Mouse (Mus musculus): ENCODE measurements around the gene Tenm4.

Tenm4 gene

DNA sequence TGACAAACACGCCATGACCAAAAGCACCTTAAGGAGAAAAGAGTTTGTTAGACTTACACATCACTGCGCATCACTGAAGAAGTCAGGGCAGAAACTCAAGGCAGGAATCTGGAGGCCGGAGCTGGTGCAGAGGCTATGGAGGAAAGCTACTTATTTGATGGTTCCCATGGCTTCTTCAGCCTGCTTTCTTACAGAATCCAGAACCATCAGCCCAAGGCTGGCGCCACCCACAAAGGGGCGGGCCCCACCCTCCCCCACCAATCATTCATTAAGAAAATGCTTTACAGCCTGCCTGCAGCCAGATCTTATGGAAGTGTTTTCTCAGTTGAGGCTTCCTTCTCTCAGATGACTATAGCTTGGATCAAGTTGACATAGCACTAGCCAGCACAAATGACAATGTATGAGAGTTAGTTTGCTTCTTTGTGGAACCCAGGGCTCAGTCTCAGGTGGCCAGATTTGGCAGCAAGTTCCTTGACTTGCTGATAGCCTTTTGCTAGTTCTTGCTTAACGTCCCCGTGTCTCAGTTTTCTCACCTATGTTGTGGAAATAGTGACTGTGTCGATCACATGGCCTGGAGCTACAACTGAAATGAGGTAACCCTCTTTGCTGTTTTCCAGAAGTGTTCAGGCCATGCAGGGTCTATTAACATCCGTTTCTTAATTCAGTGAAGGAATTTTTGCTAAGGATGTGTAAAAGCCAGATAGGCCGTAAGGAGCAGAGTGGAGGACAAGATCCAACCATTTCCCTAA, 32.9 kb downstream of the Tenm4 start:
- DNase-seq (ENCODE audit: low spot score in 2 of 2): no peak

DNA sequence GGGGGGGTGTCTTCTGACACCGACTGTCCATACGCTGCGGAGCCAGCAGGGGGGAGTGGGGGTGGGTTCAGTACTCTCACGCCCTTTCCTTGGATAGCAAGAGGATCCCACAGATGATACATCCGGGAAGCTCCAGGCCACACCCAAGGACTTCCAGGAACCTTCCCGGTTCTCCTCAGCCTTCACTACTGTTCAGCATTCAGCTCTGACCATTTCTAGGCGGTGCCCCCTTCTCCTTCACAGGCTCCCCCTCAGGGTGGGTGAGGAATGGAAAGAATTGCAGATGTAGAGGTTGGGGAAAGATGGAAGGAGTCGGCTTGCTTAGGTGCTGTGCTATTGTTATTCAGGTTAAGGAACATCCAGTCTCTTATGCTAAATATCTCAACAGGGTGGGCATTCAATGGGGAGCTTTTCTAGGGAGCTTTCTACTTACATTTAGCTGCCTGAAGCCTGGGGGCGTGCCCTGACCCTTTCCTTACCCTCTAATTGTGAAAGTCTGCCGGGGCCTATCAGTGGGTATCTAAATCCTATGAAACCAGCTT, 33.8 kb downstream of the Tenm4 start:
- DNase-seq (ENCODE audit: low spot score in 2 of 2): no peak

DNA sequence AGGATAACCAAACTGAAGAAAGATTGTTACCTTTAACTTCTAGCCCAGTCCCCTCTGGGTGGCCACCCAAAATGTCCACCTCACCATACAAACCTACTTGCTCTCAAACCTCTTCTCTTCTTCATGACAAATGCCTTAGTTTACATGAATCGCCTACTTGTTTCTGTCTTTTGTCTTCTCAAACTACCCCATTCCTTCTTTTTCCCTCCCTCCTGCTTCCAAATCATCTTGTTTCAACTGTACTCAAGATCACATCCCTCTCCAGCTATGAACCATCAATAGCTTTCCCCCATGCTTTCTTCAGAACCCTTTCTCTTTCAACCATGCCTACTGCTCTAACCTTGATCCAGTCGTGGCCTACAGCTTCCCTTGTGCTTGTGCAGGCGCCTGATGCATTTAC, 36.0 kb downstream of the Tenm4 start:
- DNase-seq (ENCODE audit: low spot score in 2 of 2): no peak

DNA sequence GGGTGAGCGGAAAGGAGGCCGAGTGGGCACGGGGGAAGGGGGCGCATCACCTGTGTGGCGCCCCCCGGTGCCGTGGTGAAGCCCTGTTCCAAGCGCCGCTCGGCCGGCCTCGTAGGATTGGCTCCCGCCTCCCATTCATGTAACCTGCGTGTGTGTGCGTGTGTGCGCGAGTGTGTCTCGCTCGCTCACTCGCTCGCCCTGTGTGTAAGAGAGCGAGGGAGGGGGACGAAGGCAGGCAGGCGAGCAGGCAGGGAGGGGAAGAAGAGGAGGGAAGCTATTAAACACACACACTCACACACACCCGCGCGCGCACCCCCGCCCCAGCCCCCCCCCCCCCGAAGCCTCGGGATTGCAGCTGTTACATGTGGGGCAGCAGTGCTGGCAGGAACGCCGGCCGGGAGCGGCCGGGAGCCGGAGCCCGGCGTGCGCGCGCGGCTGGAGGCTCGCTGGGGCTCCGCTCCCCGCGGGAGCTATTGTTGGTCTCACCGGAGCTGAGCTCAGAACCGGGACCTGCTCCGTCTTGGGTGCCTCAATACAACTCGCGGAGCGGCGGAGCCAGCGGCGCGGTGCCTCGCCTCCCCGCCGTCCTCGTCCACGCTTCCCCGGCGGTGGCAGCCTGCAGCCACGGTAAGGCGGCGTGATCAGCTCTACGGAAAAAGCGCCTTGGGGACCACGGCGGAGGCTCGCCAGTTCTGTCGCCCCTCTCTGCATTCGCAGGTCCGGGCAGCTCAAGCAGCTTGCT, 38.9 kb downstream of the Tenm4 start:
- DNase-seq (ENCODE audit: low spot score in 2 of 2): peak; percentile 58 to 65

DNA sequence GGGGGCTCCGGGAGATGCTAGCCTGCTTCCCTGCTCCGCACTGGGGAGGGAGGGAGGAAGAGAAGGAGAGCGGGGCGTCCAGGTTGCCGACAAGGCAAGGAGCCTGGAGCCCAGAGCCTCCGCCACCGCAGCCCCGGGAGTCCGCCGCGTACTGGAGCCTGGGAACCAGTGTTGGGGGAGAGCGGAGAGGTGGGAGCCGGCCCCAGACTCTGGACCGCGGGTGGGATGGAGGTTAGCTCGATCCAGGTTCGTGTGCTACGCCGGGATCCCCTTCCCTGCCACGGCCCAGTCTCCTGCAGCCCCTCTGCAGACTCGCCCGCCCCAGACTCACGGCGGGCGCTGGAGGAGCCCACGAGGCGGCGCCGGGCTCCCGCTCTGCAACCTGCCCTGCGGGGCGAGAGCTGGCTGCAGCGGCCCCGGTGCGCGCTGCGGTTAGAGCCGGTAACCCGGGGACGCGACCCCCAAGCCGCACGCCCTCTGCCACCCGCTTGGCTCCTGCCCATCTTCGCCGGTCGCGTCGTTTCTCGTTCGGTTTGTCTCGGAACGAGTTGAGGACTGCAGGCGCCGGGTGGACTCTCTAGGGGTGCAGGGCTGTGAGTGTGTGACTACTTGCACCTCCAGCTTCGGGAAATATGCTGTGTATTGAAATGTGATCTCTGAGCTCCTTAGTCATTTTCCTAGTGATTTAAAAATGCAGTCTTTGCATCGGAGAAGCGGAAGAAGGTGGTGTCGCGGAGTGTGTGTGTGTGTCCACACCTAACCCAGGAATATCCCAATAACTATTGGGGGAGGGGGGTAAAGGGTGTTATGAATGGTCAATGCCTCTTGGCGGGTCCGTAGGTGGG, 39.7 kb downstream of the Tenm4 start:
- DNase-seq (ENCODE audit: low spot score in 2 of 2): peak; percentile 12 to 45

DNA sequence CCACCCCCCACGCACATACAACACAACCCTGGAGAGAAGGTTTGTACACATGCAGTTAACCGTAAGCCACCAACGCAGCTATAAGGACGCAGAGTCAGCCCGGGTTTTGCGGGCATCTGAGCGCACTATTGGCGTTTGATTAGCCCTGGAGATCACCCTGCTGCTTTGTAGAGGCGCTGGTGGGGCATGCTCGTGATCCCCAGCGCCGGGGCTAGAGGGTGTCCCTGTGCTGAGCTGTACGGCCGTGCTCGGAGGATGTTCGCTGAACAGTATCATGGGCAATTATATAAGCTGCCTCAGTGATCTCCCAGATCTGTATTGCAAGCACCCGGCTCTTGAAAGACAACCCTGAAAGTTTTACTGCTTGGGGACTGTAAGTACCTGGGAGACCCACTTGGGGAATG, 40.6 kb downstream of the Tenm4 start:
- DNase-seq (ENCODE audit: low spot score in 2 of 2): peak; percentile 41 to 55

DNA sequence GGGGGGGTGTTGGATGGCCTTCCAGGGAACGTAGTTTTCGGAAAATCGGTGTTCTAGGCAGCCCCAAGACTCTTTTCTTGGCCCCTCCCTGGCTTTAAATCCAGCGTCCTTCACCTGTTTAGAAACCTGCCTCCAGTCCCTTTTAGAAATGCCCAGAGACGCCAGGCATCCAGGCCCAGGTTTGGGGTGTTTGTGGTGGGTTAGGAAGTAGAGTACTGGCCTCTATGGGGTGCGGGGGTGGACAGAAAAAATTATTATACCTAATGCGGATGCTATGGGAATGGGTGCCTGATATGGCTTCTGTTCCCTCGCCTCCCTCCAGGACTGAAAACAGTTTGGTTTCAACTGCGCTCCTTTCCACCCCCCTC, 41.2 kb downstream of the Tenm4 start:
- DNase-seq (ENCODE audit: low spot score in 2 of 2): peak in 1 of 2 experiments; percentile 28

DNA sequence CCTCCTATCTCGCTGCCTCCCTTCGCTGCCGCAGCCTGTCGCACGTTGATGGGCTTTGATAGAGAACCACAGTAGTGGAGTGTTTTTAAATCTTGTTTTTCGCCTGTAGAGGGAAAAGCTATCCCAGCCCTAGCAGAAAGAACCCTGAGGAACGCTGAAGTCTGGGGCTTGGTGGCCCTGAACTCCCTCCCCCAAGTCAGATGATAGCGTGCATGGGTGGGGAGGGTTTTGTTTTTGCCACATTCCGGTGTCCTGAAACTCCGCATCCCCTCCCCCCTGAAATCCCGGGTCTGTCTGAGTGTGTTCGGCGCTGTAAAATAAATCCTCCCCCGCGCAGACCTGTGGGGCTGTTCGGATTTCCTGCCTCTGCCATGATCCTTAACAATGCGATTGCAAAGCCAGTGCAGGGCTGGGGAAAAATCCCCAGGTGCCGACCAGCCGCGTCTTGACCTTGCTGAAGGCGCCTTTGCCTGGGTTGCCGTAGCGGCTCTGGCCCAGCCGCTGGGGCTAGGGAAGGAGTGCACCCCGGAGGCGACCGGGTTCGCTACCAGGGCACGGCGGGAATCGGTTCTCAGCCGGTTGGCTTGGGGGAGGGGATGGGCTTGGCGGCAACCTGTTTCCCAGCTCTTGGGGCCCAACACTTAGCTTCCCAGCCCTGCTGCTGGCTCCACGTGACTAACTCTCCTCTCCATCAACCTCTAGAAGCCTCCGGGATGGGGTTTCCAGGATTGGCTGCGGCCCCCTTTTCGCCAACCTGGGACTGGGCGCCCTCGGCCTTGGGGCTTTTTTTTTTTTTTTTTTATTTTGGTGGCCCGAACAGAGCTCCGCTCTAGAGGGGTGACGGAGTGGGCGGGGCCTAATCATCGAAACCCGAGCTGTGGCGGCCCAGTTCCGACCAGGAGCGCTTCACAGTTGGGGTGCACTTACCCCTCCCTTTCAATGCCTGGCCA, 41.8 kb downstream of the Tenm4 start:
- peak; percentile 51 to 55 for DNase-seq (ENCODE audit: low spot score in 2 of 2)

DNA sequence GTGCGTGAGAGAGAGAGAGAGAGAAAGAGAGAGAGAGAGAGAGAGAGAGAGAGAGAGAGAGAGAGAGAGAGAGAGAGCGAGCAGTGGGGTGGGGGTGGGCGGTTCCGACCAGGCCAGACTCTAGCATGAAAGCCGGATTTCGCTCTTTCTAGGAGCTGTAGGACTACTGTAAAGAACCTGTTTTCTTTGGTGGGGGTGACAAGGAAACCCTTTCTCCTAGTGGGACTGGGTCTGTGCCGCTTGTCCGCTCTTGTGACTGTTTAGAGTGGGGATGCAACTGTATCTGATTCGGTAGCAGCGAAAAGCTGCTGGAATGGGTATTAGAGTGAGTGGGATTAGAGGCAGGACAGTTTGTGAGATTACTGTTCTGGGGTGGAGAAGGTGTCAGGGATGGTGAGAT, 42.7 kb downstream of the Tenm4 start:
- no peak for DNase-seq (ENCODE audit: low spot score in 2 of 2)

DNA sequence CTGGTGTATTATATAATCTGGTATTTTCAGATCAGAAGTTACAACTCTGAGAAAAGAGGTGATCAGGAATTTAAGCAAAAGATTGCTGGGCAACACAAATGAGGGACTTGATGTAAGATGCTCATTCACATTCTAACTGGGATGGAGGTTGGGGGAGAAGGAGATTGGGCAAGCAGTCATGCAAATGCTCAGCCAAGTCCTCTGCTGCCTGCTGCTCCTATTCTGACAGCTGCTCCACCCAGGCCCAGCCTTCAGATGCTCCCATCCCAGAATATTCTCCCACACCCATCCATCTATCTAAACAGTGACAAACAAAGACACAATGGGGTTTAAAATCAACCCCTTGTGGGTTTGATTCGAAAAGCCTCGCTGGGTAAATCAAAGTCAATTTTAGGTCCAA, 43.8 kb downstream of the Tenm4 start:
- no peak for DNase-seq (ENCODE audit: low spot score in 2 of 2)

DNA sequence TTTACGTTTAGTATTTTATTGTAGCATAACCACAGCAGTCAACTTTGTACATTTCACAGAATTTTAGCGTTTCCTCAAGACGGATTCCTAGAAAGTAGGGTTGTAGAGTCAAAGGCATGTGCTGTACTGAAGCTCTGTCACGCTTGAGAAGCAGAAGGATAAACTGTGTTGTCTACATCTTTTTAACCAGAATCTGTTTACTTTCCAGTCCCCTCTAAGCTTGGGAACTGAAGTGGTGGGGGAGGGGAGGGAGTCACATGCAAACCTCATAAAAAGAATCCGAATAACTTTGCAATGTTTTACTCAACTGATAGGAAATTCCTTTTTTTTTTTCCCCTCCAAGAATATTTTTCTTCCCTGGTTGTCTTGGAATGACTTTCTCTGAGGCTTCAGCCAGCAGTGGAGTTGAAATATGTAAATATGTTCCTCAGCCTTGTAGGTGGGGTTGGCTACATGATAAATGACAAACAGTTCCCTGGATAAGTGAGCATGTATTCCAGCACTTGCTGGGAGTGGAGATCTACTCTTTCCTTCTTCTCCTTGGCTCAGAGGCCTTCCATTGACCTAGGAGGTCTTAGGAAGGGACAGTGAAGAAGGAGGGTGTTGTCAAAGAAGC, 45.0 kb downstream of the Tenm4 start:
- no peak for DNase-seq (ENCODE audit: low spot score in 2 of 2)

DNA sequence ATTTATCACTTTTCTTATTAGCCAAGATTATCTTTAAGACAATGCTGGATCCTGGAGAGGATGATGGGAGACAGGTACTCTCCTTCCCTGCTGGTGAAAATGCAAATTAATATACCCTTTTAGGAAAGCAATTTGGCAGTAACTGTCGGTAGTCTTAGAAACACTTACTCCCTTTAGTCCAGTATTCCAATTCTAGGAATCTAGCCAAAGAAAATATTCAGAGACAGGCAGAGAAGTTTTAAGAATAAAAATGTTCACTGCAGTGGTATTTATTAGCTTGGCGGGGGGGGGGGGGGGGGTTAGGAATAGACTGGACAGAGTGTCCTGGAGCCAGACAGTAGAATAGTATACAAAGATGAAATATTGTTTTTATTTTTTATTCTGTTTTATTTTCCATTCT, 48.3 kb downstream of the Tenm4 start:
- DNase-seq (ENCODE audit: low spot score in 2 of 2): no peak

DNA sequence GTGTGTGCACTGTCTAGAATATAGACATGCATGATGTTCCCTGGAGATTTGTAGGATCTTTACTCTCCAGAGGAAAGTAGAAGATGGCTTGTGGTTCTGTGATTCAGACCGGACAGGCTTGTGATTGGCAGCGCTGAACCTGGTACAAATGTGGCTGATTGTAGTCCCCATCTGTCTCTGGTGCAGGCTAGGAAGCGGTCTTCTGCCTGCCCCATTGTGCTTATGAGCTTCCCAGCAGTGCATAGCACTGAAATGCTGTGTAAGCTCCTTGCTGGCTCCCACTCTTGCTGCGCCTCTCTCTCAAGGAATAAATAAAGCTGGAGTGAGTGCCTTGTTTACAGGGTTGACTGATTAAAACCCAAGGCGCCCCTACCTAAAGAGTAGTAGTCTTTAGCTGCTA, 49.6 kb downstream of the Tenm4 start:
- no peak for DNase-seq (ENCODE audit: low spot score in 2 of 2)

DNA sequence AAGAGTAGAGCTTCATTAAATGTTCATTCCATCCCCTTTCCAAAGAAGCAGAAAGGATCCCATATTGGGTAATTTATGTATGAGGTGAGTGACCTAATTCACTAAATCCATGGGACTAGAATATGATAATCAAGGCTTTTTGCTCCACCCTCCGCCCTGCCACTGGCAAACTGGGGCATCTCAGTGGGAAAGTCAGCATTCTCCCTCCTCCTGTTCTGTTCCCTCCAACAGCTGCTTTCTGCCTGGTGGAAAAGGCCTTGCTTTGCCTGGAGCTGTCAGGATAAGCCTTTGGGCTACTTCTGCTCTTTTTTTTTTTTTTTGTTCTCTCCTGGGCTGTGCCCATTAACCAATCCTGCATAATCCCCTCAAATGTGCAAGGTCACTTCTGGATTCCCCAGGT, 51.5 kb downstream of the Tenm4 start:
- DNase-seq (ENCODE audit: low spot score in 2 of 2): no peak

DNA sequence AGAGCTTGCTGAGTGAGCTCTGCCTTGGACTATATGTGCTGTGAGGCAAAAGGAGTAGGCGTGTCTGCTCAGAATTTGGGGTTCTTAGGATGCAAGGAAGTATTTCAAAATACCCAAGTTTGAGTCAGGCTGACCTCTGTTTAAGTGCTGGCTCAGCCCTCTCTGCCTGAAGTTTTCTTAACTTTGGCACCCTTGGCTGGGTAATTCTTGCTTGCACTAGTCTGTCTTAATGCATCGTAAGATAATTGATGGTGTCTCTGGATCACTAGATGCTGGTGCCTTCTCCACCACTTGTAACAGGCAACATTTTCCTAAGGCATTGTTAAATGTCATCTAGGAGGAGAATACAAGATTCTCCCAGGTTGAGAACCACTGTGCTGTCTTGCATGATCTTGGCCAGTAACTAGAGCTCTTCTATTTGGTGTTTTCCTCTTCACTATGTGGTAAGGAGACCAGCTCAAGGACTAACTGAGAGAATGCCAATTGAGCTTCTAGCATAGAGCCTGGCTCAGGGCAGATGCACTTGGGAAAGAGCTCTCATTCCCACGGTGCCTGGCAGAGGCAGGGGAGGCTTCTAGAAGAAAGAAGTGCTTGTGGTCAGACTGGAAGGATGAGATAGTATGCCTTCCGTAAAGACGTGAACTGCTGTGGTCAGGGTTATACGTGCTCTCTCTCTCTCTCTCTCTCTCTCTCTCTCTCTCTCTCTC, 57.7 kb downstream of the Tenm4 start:
- no peak for DNase-seq (ENCODE audit: low spot score in 2 of 2)

DNA sequence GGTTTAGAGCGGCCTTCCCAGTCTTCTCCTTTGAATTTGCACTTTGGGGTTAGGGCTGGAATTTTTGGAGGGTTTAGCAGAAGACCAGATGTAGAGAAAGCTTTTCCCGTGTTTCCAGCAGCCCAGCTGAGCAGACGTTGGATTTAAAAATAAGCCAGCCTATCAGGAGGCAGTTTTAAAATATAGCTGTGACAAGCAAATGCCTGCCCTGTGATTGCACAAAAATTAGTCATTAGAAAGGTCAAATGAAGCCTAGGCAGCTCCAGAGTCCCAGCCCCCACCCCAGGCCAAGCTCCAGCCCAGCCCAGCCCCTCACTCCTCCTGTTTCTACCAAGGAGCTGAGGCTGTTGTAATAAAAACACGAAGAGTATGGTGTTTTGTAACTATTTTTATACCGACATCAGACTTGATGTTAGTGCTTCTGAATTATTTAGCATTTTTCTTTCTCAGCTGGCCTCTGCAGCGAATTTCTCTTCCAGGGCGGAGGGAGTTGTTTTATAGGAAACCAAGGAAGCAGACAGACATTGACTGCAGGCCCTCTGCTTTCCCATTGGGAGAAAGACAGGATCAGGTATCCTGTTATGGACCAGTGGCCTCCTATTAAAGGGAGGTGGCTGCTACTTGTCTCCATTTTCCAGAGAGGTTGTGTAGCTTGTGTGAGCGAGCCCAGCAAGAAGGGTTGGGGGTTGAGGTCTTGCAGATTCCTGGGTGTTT, 59.1 kb downstream of the Tenm4 start:
- no peak for DNase-seq (ENCODE audit: low spot score in 2 of 2)

DNA sequence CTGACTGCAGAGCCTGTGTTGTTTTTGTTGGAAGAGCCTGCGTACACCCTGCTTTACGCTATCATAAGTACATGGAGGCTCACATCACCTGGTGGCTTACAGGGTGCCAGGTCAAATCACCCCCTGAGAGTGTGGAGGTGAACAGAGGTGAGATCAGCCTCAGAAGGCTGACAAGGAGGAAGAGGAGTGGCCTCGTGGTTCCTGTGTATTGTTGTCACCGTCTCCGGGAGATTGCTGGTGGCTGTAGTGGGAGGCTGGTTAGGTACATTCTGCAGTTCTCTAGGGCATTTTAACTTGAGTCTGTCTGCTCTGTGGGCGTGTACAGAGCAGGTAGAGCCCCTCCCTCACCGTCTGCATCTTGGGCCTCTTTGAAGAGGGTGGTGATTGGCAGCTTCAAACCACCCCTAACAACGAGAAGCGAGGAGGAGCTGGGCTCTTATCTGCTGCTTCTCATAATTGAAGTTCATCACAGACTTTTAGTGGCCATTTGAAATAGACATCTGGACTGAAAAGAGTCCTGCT, 59.7 kb downstream of the Tenm4 start:
- DNase-seq (ENCODE audit: low spot score in 2 of 2): no peak

DNA sequence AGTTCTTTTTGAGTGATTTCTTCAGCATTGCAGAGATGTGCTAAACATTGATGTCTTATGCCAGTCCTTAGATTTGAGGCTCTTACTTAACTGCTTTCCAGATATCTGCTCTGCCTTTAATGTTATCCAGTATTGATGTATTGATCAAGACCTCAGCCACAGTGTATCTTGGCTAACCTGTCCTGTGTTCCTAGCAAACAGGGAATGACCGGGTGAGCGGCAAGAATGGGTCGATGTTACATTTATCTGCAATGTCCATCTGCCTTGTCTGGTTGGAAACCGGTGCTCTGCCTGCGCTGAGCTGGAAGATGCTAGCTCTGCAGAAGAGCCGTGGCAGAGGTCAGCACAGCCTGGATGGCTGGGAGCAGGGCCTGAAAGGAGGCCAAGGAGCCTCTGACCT, 64.8 kb downstream of the Tenm4 start:
- no peak for DNase-seq (ENCODE audit: low spot score in 2 of 2)

DNA sequence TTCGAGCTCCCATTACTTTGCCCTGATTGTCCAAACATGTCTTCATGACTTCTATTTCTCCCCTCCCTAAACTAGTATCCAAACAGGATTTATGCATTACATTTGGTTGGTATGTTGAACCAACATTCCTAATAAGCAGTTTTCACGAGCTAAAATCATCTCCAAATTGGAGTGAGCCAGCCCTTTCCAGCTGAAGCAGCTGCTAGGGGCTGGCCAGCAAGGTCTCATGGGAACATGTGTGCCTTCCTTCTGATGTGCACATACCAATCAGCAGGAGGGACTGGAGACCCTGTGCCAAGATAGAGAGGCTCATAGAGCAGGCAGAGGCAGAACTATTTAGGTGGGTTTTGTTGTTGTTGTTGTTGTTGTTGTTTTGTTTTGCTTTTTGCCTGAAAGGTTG, 69.6 kb downstream of the Tenm4 start:
- no peak for DNase-seq (ENCODE audit: low spot score in 2 of 2)

All from right cerebral cortex, postnatal 36 days (tissue).